Comparison of ENCODE assay signal across 33 mouse cellular contexts in genomic region chr6:52578322-52578721, GRCm38 (mm10).
DNase-seq lines count a peak whose midpoint lies in the region; ATAC-seq and TF ChIP-seq lines count a peak whose summit lies in the region.
"Had no signal": no experiment of that assay in that cellular context is flagged by ENCODE, and none has a peak within 500 bp of the region (broad histone marks: within the 10 kb centered on the region; RNA-seq: fewer than 3 reads in every experiment).

No protein-coding gene starts in this region.

- DNase-seq in ovary, adult 18-20 months (ENCODE audit: low spot score), result peak; percentile 4
- DNase-seq in ovary, postnatal 14 days (ENCODE audit: low spot score), result no peak
- peak; percentile 48 for DNase-seq in brain, adult 2 months (ENCODE audit: low read depth, low spot score)
- DNase-seq in testis, postnatal 14 days (ENCODE audit: low spot score), result no peak
- no peak for DNase-seq in gastrocnemius, adult 2 months
- no peak for DNase-seq in heart, adult 9 months (ENCODE audit: low spot score in 2 of 2)
- DNase-seq: cerebellum, adult 8-10 months; cerebellum, postnatal 25 days; gastrocnemius, postnatal 25 days; heart, adult 2 months; heart, postnatal 10 days; kidney, adult 8-10 months; kidney, postnatal 4 days; left cerebral cortex, postnatal 4 days; liver, embryonic 13.5 days; lung, adult 18-20 months; lung, postnatal 4 days; retina, postnatal 1 day; right cerebral cortex, postnatal 14 days had no signal

- TF ChIP-seq CTCF in gastrocnemius, adult 2 months (IDR thresholded peaks at IDR 0.05), result no peak

- intact Hi-C loops in gastrocnemius, adult 2 months (cut with DNase I), result loop anchor here (5.0 to 10.0 kb wide), 2 partner anchors 321 to 336 kb away; no protein-coding TSS in a partner anchor

- H3K4me3 ChIP-seq in gastrocnemius, adult 2 months, result no peak overlapping the region
- H3K4me3 ChIP-seq: embryonic facial prominence, embryonic 10.5 days; embryonic facial prominence, embryonic 15.5 days; forebrain, embryonic 12.5 days; heart, adult 2 months; heart, embryonic 13.5 days; intestine, embryonic 15.5 days; limb, embryonic 15.5 days; liver, embryonic 13.5 days; megakaryocyte, embryonic 14.5 days; midbrain, embryonic 13.5 days; neural tube, embryonic 13.5 days had no signal

- H3K27ac ChIP-seq in gastrocnemius, adult 2 months, result no peak overlapping the region
- H3K27ac ChIP-seq: embryonic facial prominence, embryonic 10.5 days; embryonic facial prominence, embryonic 15.5 days; forebrain, embryonic 12.5 days; heart, adult 2 months; heart, embryonic 13.5 days; hindbrain, embryonic 14.5 days; intestine, embryonic 15.5 days; kidney, postnatal 0 days; limb, embryonic 15.5 days; liver, embryonic 13.5 days; midbrain, embryonic 13.5 days; neural tube, embryonic 13.5 days had no signal

- peak; percentile 83 for ATAC-seq in CD4-positive, CD25-positive, alpha-beta regulatory T cell, adult 4 months
- ATAC-seq: intestine, embryonic 15.5 days; lung, postnatal 0 days; midbrain, embryonic 13.5 days; Patski had no signal

Comparison
In these comparisons a context has a peak if more than half of its experiments do, and no peak if none do; other contexts are left out.
1. DNase-seq: peak in ovary, adult 18-20 months (single experiment) and brain, adult 2 months (single experiment); none in ovary, postnatal 14 days (single experiment), testis, postnatal 14 days (single experiment), gastrocnemius, adult 2 months (single experiment) and heart, adult 9 months (0 of 2).